Mouse (Mus musculus) retina, embryonic 14.5 days (tissue): ENCODE results near the gene 3110001I22Rik.

Experiments
- DNase-seq: peaks from one replicate; pipeline ENCODE4 v3.0.0-alpha.2; 2015; ENCODE audit warnings: low spot score

Gene 3110001I22Rik

DNA sequence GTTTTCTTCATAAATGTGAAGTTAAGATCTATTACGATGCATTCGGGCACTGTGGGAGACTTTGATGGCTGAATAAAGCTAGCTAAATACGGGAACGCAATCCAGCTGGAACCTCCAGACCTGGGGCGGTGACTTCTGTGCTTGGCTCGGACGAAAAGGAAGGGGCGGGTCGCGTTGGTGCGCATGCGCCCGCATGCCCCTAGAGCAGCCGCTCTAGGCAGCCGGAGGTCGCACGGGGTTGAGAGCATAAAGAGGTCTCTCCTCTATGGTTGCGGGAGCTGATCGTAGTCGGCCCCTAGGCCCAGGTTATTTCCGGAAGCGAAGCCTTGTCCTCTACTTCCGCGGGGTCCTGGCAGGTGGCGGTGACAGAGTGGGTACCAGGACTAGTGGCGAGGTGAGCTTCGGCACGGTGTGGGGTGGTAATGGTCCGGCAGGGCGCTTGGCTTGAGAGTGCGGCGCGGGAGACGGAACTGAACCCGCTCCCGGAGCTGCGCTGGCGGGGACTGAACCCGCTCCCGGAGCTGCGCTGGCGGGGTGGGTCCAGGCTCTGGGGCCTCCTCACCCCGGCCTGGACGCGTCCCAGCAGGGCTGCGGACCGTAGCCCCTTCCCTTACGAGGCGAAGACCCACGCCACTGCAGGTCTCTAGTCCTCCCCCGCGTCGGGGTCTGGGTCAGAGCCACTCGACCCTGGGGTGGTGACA, at the start of gene 3110001I22Rik, which contains the start of gene Bfar:
Gene 3110001I22Rik, plus strand, starts transcription at position 245 of the 701 bp plus-strand sequence.
Gene Bfar, plus strand, starts transcription at position 174 of the 701 bp plus-strand sequence.
- peak; percentile 97 for DNase-seq

DNA sequence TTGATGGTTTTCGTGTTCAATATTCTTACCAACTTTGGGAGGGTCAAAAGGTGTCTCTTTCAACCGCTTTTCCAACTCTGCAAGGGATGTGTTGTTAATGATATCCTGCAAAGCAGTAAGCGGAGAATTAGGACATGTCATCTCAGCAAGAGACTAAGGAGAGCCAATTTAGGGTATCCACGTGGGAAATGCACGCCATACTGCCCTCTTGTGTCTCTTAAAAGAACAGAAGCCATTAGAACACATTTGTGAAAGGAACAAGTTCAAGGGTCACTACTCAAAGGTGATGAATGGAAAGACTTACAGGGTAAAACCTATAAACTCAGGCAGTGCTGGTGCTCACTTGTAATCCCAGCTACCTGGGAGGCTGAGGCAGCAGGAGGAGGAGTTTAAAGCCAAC, 43.4 kb upstream of the 3110001I22Rik start:
- DNase-seq: peak; percentile 66

DNA sequence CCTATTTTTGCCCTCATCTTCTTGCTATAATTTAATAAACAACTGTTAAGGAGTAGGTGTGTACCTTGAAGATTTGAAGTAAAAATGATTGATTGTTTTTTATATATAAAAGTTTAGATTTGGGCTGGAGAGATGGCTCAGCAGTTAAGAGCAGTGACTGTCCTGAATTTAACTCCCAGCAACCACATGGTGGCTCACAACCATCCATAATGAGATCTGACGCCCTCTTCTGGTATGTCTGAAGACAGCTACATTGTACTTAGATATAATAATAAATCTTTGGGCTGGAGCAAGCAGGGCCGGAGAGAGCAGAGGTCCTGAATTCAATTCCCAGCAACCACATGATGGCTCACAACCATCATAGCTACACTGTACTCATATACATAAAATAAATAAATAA, 33.5 kb upstream of the 3110001I22Rik start:
- peak; percentile 24 for DNase-seq

DNA sequence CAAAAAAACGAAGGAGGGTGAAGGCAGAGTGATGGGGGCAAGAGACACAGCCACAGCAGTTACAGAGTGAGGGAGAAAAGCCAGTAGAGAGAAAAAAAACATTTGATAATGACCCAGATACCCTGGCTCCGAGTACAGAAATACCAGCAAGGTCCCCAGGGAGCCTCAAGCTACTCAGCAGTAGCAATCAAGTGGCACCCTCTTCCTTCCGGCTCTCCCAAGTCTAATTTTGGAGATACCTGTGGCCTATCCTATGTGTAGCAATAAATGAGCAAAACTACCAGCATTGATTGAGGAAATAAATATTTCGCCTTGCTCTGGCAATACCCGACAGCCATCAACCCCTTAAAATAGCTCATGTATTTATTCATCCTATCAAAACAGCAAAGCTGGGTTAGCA, 32.2 kb upstream of the 3110001I22Rik start:
- DNase-seq: no peak

DNA sequence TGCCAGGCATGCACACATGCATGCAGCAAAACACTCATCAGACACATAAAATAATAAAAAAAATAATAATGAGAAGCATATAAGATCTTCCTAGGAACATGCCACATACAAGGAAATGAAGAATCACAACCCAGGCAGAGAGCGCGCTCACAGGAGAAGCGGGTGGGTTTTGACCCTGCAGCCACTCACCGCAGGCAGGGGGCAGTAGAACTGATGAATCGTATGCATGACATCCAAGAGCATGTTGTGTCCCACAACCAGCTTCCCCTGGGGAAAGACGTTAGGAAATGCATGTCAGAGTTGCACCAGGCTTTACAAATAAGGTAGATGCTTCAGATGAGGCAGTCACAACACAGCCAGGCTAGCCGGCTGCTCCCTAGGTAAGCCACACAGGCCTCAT, 31.7 kb upstream of the 3110001I22Rik start:
- peak; percentile 23 for DNase-seq

DNA sequence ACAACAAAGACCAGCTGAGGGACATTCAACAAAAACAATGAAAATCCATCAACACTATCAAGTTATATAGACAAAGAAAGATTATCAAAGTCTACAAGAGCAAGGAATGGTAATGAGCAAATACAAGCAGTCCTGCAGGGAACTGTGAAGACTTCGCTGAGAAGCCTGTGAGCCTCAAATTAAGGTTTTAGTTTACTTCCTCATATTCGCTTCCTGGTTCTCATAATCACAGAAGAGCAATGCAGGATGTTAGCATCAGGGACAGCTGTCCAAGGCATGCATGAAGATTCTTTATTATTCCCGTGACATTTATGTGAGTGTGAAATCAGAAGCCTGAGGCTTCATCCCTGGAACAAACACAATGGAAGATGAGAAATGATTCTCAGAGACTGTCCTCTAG, 27.3 kb upstream of the 3110001I22Rik start:
- DNase-seq: no peak

DNA sequence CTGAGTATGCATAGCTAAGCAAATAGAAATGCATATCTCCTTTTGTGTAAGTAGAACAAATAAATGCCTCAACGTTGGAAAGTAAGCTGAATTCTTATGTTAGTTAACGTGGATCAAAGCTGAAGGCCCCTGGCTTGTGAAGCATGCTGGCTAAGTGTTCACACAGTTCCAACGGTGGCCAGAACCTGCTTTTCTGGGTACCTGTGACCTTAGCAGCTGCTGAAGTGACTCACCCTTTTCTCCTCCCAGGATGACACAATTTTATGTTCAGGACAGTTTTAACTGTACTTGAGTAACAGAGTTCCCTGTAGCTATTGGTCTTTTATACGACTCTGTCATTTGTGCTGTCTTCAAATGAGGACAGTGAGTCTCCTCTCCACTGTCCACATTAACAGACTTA, 25.8 kb upstream of the 3110001I22Rik start:
- no peak for DNase-seq

DNA sequence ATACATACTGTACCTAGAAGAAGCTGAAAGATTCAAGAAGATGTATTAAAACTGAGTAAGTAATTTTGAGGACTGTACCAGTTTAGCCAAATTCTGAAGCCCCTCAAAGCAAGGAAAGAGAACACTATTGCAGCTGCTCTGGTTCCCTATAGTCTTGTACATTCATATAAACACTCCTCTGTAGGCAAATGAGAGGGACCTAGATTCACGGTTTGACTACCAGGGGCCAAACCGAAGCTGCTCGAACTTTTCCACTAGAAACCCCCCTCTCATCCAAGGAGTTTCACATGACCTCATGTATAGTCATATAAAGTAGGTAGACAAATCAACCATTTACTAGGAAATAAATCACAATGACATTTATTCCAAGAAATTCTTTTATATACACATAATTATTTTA, 12.8 kb upstream of the 3110001I22Rik start:
- DNase-seq: no peak

DNA sequence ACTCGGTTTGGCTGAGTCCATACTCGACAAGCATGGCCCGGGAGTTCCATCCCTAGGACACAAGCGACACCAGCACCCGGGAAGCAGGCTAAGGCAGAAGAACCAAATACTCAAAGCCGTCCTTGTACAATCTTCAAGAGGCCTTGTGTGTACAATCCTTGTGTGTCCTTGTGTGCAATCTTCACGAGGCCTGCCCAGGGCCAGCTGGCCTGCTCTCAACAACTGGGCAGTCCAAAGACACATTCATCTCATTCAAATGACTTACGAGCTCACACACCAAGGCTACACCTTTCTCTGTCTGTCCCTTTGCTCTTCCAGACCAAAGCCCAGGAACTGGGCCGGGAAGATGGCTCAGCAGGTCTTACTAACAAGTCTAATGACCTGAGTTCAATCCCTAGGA, 11.0 kb upstream of the 3110001I22Rik start:
- DNase-seq: no peak

DNA sequence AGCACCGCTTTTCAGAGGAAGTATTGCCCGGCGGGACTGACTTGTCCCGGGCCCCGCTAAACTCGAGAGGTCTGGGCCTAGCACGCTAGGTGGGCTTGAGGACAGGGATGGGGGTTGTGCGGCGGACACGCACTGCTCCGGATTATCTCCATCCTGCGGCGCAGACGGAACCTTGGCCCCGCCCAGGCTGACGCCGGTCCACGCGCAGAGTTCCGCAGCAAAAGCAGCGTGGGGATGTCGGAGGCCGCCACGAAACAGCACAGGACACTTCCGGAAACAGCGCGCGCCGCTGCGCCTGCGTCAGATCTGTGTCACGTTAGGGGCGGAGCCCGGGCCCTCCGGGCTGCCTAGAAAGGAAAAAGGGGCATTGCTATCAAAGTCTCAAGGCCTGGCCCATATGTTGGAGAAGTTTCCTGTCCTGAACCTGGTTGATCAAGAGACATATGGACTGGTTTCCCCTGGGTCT, 3.8 kb upstream of the 3110001I22Rik start, which contains the start of gene Parn:
Gene Parn, minus strand, starts transcription at position 293 of the 466 bp plus-strand sequence.
- DNase-seq: peak; percentile 95

DNA sequence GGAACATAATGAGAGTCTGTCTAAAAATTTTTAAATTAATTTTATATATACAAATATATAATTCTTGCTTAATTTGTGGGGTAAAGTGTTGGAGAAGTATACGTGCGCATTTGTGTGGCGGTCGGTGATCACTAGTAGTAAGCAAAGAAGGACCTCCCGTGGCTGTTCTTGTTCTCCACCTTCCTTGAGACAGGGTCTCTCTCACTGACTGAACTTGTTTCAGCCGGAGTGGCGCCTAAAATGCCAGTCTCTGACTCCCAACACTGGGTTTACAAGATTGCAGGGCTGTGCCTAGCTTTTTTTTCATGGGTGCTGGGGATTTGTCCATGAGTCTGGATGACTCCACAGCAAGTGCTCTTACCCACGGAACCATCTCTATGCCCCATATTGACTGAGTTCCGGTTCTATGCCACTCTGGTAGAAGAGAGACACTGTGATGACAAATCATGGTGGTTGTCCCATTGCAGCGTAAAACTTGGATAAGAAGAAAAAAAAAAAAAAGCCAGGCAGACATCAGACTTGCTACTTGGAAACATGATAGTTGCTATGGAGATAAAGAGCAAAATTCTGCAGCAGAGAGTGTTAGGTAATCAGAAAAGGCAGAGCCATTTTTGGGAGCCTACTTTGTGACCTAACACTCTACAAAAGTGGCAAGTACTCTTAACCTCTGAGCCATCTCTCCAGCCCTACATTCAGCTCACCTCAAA, 3.2 kb upstream of the 3110001I22Rik start:
- no peak for DNase-seq

DNA sequence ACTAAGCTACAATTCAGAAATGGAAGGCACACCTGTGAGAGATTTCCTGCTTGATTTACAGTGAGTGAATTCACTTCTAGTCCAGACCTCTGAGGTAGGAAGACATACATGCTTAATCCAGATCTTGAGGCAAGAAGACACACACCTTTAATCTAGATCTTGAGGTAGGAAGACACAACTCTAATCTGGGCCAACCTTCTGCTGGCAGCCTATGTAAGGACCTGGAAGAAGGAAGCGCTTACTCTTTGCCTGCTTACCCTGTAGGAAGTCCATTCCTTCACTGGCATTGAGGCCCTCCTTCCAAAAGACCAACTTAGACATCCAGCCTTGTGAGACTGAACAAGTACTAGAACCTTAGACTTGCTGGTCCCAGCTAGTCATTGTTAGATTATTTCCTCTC, 2.4 kb upstream of the 3110001I22Rik start:
- no peak for DNase-seq

DNA sequence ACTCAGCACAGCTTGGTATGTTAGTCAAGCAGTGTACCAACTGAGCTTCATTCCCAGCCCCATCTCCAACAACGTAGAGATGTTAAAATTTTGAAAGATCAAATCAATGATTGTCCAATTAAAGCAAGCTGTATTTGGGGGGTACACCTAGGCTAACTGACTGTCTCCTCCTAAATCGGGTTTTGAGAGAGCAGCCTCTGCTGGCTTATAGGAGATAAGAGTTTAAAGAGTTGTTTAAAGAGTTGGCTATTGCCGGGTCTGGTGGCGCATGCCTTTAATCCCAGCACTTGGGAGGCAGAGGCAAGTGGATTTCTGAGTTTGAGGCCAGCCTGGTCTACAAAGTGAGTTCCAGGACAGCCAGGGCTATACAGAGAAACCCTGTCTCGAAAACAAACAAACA, 833 bp upstream of the 3110001I22Rik start:
- peak; percentile 4 for DNase-seq

DNA sequence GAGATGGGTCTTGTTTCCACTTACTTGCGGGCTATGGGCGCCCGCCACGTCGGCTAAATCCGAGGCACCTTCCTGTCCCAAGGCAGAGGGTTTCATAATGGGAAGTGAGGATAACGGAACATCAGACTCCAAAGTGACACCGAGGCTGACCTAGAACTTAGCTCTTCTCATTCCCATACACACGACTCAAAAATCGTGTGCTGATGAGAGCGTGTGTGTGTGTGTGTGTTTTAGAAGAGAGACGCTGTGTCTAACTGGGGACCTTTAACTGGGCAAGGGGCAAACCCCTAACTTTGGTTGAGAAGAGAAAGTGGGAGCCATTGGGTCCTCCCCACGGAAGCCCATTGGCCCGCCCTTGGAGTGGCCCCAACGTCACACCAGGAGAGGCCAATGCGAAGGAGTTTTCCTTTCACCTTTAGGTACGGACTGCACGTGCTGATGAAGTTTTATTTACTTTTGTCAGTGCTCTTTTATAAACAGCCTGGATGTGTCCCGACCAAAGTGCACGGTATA, 713 bp downstream of the 3110001I22Rik start:
- DNase-seq: peak; percentile 66

DNA sequence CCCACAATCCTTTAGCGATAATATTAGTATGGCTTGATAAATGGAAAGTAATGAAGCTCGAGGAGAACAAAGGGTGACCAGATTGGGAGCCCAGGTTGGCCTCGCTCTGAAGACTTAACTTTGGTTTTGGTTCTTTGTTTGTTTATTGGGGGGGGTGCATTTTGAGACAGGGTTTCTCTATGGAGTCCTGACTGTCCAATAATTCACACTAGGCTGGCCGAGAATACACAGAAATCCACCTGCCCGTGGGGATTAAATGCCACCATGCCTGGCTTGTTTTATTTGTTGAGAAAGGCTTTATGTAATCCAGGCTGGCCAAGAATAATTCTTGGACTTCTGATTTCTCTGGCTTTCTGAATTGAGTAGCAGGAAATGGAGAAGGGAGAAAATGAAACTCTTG, 1.4 kb downstream of the 3110001I22Rik start:
- DNase-seq: no peak

DNA sequence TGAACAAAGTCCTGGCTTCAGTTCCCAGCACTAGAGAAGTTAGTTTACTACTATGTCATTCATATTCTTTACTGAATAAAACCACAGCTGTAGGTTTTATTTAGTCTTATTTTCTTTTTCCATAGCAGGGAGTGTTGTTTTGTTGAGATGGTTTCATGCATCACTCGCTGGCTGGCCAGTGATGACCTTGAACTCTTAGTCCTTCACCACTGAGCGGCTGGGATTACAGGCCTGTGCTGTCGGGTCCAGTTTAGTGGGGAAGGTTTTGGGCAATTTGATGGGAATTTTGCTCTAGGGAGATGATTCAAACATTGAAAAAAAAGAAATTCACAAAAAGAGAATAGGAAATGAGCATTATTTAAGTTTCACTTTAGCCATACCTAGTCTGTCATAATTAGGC, 2.8 kb downstream of the 3110001I22Rik start:
- DNase-seq: no peak

DNA sequence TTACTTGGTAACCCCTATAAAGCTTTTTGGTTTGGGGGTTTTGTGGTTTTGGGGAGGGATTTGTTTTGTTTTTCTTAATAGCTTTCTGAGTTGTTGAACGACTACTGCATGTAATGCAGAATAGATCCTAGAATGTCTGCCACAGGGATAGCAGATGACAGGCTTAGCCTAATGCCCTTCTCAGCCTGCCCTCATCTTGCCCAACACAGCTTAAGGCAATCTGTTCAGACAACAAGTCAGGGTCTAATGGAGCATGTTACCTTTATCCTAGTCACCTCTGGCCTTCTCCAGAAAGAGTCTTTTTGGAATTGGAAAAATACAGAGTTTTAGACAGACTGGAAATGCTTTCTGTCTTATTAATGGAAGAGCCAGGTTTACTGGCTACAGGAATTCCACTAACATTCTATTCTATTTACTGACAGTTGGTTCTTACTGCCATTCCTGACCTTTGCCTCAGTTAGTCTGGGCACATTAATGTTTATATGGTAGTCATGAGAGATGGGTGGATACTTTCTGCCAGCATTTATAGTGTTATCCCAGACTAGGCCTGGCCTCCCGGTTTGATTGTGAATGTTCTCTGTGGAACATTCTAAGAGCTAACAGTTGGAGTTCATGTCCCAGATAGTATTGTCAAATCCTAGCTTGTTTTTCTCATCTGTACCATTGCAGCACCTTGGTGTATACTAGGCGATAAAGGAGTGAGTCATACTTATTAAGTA, 7.0 kb downstream of the 3110001I22Rik start:
- no peak for DNase-seq

DNA sequence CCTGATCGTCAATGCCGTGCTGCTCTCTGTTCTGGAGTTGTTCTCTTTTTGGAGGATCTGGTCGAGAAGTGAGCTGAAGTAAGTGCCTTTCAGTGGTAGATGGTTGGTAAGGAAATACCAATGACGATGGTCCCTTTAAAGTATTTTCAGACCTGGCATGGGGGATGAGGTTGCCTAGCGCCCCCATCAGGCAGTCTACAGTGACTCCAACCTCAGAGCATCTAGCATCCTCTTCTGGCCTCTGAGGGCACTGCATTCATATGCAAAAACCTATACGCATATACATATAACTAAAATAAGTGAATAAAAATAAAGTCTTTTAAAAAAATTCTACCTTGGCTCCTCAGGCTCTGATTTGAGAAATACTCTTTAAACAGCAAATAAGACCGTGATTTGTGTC, 27.3 kb downstream of the 3110001I22Rik start:
- DNase-seq: peak; percentile 5

DNA sequence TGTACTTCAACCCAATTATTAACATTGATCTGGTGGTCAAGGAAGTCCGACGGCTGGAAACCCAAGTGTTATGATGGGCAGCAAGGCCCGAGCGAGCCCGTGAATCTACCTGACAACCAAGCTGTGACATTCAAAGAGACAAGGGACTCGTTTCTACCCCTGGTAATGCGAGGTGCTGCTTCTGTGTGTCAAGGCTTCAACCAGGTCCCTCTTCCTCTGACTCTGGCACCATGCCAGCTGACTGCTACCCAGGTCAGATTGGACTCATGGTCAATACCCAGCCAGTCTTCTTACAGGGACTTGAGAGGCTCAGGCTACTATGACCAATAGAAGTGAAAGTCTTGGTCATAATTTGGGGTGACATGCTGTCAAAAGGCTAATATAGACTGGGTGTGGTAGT, 30.5 kb downstream of the 3110001I22Rik start:
- DNase-seq: no peak

DNA sequence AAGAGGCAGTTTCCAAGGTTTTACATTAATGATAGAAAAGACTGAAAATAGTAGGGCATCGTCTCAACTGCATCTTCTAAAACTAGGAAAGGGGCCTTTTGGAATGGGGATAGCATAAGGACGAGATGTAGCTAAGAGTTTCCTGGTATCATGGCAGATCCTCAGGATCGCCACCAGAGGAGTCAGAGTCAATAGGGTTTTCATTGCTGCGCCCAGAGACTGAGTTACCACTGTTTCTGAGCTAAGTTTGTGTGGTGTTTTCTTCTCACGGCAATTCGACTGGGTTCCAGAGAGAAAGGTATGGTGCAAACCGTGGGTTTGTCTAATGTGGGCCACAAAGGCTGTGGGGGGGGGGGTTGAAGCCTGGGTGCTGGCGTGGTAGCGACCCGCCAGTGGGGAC, 32.9 kb downstream of the 3110001I22Rik start:
- no peak for DNase-seq

DNA sequence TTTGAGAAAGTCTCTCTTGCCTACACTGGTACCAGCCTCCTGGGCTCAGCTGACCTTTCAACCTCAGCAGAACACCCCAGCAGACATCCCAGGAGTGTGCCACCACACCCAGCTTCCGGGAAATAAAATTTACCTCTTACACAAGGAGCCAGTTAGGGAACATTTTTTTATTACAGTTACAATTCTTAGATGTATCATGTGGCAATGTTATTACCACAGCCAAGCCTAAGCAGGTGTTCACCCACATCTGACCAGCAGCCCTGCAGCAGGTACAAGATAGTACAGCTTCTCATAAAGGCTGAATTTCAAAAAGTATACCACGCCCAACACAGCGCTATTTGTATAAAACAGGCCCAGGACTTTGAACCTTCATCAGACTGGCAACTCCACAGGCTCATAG, 43.2 kb downstream of the 3110001I22Rik start:
- DNase-seq: no peak

DNA sequence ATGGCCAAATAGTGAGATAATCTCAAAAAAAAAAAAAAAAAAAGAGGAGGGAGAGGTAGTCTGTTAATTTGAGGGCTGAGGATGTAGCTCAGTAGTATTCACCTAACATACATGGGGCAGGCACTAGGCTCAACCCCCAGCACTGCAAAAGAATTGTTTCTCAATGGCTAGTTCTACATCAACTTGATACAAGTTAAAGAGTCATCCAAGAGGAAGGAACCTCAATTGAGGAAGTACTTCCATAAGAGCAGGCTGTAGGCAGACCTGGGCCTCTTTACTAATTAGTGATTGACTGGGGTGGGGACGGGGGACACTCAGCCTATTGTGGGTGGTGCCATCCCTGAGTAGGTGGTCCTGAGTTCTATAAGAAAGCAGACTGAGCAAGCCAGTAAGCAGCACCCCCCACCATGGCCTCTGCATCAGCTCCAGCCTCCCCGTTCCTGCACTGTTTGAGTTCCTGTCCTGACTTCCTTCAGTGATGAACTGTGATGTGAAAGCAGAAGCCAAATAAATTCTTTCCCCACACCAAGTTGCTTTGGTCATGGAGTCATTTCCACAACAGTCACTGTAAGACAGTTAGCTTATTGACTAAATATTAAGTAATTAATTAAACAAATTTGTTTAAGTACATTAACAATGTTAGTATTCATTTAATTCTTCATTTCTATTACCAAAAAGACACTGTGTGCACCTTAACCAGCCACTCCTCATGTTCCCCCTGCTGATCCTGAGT, 45.3 kb downstream of the 3110001I22Rik start:
- no peak for DNase-seq
